Mouse (Mus musculus): Measurements from ENCODE around the gene Slc16a1. TPM values are rescaled to one million over a fixed set of nuclear protein-coding genes. Genes with fewer than 3 reads are reported as not detected.

Slc16a1 gene
- polyA plus RNA-seq, 1 experiment from 2014 or later = 44.0 TPM

DNA sequence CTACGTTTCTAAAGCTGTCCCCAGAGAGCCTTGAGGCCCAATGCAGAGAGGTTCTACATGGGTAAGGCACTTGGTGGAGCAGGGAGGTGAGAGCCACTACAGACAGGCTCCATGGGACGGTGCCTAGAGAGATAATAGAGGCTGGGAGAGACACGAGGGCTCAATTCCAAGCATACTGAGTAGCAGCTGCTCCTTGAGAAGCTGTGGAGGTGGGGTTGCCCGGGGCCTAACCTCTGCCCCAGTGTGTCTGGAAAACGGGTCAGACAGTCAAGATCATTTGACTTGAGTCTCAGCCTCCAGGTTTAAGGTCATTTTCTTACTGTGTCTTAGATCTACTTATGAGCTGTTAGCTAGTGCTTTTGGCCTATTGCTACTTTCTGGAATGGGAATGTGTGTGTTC is 25.4 kb upstream of the Slc16a1 start:
- Histone ChIP-seq H3K4me3 (ENCODE audit: low read length) (no peak overlapping the region), H3K9ac (replicated peaks; ENCODE audit: low read length) (no peak overlapping the region), H3K9me3 (ENCODE audit: low read length) (no peaks in the 10 kb centered on the region), H3K4me1 (ENCODE audit: insufficient read depth, low read length) (no peaks in the 10 kb centered on the region; the same call in 1 of the 2 replicates), H3K36me3 (ENCODE audit: insufficient read depth, low read length) (no peaks in the 10 kb centered on the region), H3K27ac (ENCODE audit: low read length) (no peak overlapping the region), H3K27me3 (ENCODE audit: insufficient read depth, low read length) (no peaks in the 10 kb centered on the region), H3K4me2 (replicated peaks; ENCODE audit: low read depth, low read length) (no peak overlapping the region)
- WGBS = 55% methylated on average over 5 of the region's 5 CpGs
- ATAC-seq (ENCODE audit: low FRiP score, low TSS enrichment) = no peak

DNA sequence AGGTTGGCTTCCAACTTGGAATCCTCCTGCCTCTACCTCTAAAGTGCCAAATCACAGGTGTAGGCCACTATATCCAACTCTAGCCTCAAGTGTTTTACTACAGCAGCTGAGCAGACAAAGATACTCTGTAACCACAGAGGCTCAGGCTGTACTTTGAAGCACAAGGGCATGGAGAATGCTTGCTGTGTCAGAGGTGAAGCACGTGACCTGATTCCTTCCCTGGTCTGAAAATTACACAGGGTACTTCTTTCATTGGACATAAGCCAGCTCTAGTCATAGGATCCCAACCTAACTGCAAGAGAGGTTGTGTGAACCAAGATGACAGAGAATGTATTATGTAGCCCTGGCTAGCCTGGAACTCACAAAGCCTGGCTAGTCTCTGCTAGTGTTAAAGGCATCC is 24.4 kb upstream of the Slc16a1 start:
- WGBS = 83% methylated on average over 1 of the region's 1 CpGs
- no peak for ATAC-seq (ENCODE audit: low FRiP score, low TSS enrichment)

DNA sequence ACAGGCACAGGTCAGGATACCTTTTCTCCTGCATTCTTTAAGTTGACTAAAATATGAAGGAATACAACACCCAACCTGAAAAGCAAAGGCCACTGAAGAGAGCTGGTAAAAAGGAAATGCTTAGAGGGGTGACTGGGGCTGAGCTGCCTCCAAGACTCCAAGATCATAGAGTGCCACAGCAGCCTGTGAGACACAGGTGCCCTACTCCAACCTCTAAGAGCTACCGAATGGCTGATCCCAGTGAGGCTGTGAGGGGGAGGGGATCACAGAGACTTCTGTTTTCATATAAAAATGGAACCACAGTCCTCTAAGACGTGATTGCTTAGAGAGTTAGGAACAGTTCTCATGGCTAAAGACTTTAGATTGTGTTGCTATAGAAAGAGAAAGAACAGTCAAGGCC is 23.3 kb upstream of the Slc16a1 start:
- WGBS = 80% methylated on average over 2 of the region's 2 CpGs
- H3K9me3 ChIP-seq (ENCODE audit: low read length) = no peaks in the 10 kb centered on the region
- no peak overlapping the region for H3K4me3 ChIP-seq (ENCODE audit: low read length)
- no peak overlapping the region for H3K9ac ChIP-seq (replicated peaks; ENCODE audit: low read length)
- H3K4me1 ChIP-seq (ENCODE audit: insufficient read depth, low read length) = no peaks in the 10 kb centered on the region; the same call in 1 of the 2 replicates
- no peak for ATAC-seq (ENCODE audit: low FRiP score, low TSS enrichment)
- H3K27ac ChIP-seq (ENCODE audit: low read length) = no peak overlapping the region
- no peak overlapping the region for H3K4me2 ChIP-seq (replicated peaks; ENCODE audit: low read depth, low read length)
- H3K36me3 ChIP-seq (ENCODE audit: insufficient read depth, low read length) = no peaks in the 10 kb centered on the region
- H3K27me3 ChIP-seq (ENCODE audit: insufficient read depth, low read length) = no peaks in the 10 kb centered on the region

More for the DNA sequence above, 24.4 kb upstream of the Slc16a1 start:
- Histone ChIP-seq H3K27me3 (ENCODE audit: insufficient read depth, low read length) (no peaks in the 10 kb centered on the region), H3K4me2 (replicated peaks; ENCODE audit: low read depth, low read length) (no peak overlapping the region), H3K36me3 (ENCODE audit: insufficient read depth, low read length) (no peaks in the 10 kb centered on the region), H3K9me3 (ENCODE audit: low read length) (no peaks in the 10 kb centered on the region), H3K9ac (replicated peaks; ENCODE audit: low read length) (no peak overlapping the region), H3K27ac (ENCODE audit: low read length) (no peak overlapping the region), H3K4me1 (ENCODE audit: insufficient read depth, low read length) (no peaks in the 10 kb centered on the region; the same call in 1 of the 2 replicates), H3K4me3 (ENCODE audit: low read length) (no peak overlapping the region)

DNA sequence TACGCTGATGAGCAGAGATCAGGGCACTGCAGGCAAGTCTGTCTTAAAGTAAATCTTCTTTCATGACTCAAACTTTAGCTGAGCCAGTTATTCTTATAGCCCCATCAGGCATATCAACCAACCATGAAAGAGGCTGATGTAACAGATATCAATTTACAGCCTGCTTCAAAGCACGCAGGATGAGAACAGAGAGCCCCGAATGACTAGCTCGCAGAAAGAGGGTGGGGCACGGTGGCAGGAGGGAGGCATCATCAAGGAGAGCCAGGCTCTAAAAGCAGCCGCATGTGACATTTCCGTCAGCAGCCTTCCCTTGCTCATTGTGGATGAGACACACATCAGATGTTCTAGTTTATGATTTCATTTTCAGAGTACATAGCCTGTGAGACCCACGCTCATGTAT is 22.3 kb upstream of the Slc16a1 start:
- Histone ChIP-seq H3K36me3 (ENCODE audit: insufficient read depth, low read length) (no peaks in the 10 kb centered on the region), H3K4me2 (replicated peaks; ENCODE audit: low read depth, low read length) (peak overlapping the region; percentile 14), H3K9me3 (ENCODE audit: low read length) (no peaks in the 10 kb centered on the region), H3K4me1 (ENCODE audit: insufficient read depth, low read length) (no peaks in the 10 kb centered on the region; the same call in 1 of the 2 replicates), H3K9ac (replicated peaks; ENCODE audit: low read length) (no peak overlapping the region), H3K4me3 (ENCODE audit: low read length) (no peak overlapping the region), H3K27me3 (ENCODE audit: insufficient read depth, low read length) (no peaks in the 10 kb centered on the region), H3K27ac (ENCODE audit: low read length) (no peak overlapping the region)
- ATAC-seq (ENCODE audit: low FRiP score, low TSS enrichment) = peak; percentile 78
- WGBS = 15% methylated on average over 8 of the region's 8 CpGs

DNA sequence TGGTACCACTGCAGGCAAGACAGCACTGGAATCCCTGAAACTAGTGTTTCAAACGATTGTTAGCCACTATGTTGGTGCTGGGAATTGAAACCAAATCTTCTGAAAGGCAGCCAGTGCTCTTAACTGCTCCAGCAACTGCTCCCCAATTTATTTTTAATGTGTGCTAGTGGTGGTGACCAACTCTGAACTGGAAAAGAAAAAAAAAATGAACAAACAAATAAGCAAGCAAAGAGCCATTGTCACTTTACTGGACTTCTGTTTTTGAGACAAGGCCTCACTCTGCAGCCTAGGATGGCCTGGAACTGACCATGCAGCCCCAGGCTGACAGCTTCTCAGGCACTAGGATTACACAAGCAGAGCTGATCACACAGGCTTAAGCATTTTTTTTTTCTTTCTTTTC is 16.6 kb upstream of the Slc16a1 start:
- Histone ChIP-seq H3K4me1 (ENCODE audit: insufficient read depth, low read length) (no peaks in the 10 kb centered on the region), H3K27ac (ENCODE audit: low read length) (no peak overlapping the region), H3K9me3 (ENCODE audit: low read length) (no peaks in the 10 kb centered on the region), H3K9ac (replicated peaks; ENCODE audit: low read length) (no peak overlapping the region), H3K36me3 (ENCODE audit: insufficient read depth, low read length) (no peaks in the 10 kb centered on the region), H3K4me2 (replicated peaks; ENCODE audit: low read depth, low read length) (no peak overlapping the region), H3K27me3 (ENCODE audit: insufficient read depth, low read length) (no peaks in the 10 kb centered on the region), H3K4me3 (ENCODE audit: low read length) (no peak overlapping the region)
- no peak for ATAC-seq (ENCODE audit: low FRiP score, low TSS enrichment)
- 54% methylated on average over 1 of the region's 1 CpGs for whole genome bisulfite sequencing

DNA sequence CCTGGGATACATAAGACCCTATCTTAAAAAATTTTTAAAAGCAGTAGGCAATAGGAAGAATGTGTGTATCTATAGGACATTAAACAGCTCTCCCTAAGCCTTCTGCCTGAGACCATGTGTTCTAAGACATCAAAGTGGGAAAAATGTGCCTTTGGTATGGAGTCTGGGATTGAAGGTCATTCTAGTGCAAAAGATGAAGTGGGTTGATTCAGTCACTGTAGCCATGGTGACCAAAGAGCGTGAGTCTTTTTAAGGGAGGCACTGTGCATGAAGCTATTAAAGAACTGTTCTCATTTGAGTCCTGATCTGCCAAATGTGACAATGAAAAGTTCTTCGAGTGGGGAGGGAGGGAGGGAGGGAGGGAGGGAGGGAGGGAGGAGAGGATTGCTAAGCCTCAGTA is 8.7 kb upstream of the Slc16a1 start:
- Histone ChIP-seq H3K36me3 (ENCODE audit: insufficient read depth, low read length) (no peaks in the 10 kb centered on the region), H3K9ac (replicated peaks; ENCODE audit: low read length) (no peak overlapping the region), H3K4me1 (ENCODE audit: insufficient read depth, low read length) (no peaks in the 10 kb centered on the region), H3K4me3 (ENCODE audit: low read length) (no peak overlapping the region), H3K9me3 (ENCODE audit: low read length) (no peaks in the 10 kb centered on the region), H3K4me2 (replicated peaks; ENCODE audit: low read depth, low read length) (no peak overlapping the region), H3K27me3 (ENCODE audit: insufficient read depth, low read length) (no peaks in the 10 kb centered on the region), H3K27ac (ENCODE audit: low read length) (no peak overlapping the region)
- WGBS = 64% methylated on average over 2 of the region's 2 CpGs
- no peak for ATAC-seq (ENCODE audit: low FRiP score, low TSS enrichment)

DNA sequence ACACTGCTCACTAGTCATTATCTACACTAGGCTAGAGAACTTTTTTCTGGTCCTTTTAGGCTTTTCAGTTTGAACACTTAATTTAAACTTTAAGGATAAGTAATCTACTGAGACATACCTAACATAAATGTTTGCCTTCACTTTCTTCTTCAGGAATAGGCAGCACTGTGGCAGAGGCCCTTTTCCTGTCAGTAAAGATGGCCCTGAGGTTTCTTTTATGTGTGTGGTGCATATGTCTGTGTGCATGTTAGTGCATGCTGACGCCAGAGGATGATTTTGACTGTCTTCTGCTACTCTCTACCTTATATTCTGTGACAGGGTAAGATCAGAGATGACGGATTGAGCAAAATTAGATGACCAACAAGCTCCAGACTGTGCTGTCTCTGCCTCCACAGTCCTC is 7.5 kb upstream of the Slc16a1 start:
- no peak overlapping the region for H3K4me3 ChIP-seq (ENCODE audit: low read length)
- no peaks in the 10 kb centered on the region for H3K27me3 ChIP-seq (ENCODE audit: insufficient read depth, low read length)
- H3K4me1 ChIP-seq (ENCODE audit: insufficient read depth, low read length) = no peaks in the 10 kb centered on the region
- no peaks in the 10 kb centered on the region for H3K36me3 ChIP-seq (ENCODE audit: insufficient read depth, low read length)
- H3K9me3 ChIP-seq (ENCODE audit: low read length) = no peaks in the 10 kb centered on the region
- 93% methylated on average over 2 of the region's 2 CpGs for WGBS
- H3K4me2 ChIP-seq (replicated peaks; ENCODE audit: low read depth, low read length) = no peak overlapping the region
- ATAC-seq (ENCODE audit: low FRiP score, low TSS enrichment) = no peak
- no peak overlapping the region for H3K9ac ChIP-seq (replicated peaks; ENCODE audit: low read length)
- H3K27ac ChIP-seq (ENCODE audit: low read length) = no peak overlapping the region

DNA sequence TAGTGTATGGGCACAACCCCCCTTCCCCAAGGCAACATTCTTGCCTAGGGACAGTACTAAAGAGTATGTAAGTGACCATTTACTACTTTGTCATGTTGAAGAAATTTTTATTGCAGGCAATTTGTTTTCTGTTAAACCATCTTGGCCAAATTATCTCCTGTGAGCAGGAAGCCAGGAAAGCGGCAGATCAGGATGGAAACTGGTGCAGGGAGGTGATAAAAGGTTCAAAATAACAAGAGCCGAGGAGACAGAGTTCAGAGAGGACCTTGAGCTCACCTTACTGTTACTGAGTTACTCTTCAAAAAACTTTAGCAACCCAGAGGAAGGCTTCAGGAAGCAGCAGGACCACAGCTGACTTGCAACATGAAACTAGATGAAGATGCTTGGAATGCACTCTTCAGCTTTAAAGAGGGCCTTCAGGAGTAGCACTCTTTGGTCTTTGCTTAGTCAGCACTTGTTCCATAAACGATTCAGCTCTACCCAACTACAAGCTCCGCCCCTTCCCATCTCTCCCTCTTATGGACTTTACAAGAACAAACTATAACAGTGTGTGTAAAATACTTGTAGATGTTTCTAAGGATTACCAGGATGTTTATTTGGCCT is 5.8 kb upstream of the Slc16a1 start:
- no peaks in the 10 kb centered on the region for H3K9me3 ChIP-seq (ENCODE audit: low read length)
- 55% methylated on average over 4 of the region's 4 CpGs for WGBS
- H3K27ac ChIP-seq (ENCODE audit: low read length) = no peak overlapping the region
- 0 out of 2 replicates have a peak, but pooled peaks cover 2% of the 10 kb centered on the region for H3K4me1 ChIP-seq (ENCODE audit: insufficient read depth, low read length)
- no peak for ATAC-seq (ENCODE audit: low FRiP score, low TSS enrichment)
- no peak overlapping the region for H3K4me3 ChIP-seq (ENCODE audit: low read length)
- no peaks in the 10 kb centered on the region for H3K36me3 ChIP-seq (ENCODE audit: insufficient read depth, low read length)
- H3K27me3 ChIP-seq (ENCODE audit: insufficient read depth, low read length) = no peaks in the 10 kb centered on the region
- H3K4me2 ChIP-seq (replicated peaks; ENCODE audit: low read depth, low read length) = no peak overlapping the region
- H3K9ac ChIP-seq (replicated peaks; ENCODE audit: low read length) = no peak overlapping the region

DNA sequence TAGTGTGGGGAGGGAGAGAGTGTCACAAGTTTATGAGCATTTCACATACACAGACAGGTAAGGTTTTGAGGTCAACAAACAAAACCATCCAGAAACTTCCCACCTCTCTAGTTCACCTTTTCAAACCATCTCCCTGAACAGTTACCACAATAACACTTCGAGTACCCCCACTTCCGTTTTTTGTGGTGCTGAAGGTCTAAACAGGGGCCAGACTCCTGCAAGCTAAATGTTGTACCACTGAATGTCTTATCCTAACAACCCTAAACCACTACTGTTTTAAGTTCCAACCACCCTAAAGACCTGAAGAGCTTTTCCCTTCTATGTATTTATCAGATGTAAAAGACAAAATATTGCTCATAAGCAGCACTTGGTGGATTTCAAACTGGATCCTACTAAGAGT is 2.0 kb upstream of the Slc16a1 start:
- no peak for ATAC-seq (ENCODE audit: low FRiP score, low TSS enrichment)
- 89% methylated on average over 2 of the region's 2 CpGs for WGBS

DNA sequence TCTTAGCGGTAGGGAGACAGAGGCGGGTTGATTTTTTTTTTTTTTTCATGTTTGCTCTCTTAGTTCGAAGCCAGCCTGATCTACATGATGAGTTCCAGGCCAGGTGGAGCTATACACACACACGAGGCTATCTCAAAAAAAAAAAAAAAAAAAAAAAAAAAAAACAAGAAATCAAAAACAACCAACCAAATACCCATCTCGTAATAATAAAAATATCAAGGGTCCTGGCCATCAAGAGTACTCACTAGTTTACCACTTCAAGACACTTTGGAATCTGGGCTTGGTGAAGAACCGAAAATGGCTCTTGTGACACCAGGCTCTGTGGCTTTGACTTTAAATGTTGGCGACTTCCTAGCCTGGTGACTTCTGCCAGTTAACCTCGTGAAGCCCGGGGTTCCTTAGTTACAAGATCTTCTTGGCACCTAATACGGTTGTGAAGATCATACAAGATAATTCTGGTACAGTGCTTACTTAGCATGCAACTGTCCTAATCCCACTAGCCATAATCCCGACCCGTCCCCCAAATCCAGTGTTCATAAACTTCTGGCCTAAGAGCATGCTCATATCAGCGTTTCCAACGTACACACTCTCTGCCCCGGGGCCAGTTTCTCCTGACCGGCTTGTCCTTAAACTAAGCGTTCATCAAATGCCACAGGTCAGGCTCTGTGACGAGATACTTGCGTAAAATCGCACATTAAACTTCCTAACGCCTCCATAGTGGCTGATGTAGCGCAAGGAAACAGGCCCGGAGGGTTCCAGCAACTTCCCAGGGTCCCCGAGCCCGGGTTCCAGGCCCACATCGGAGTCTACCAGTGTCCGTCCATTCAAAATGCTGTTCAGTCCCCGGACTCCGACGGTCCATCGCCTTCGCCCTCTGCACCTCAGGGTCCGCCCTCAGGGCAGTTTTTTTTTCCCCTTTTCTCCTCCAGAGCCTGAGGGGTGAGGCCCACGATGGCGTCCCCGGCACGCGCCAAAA is 753 bp upstream of the Slc16a1 start:
- WGBS = 14% methylated on average over 38 of the region's 38 CpGs

More for the DNA sequence above, 2.0 kb upstream of the Slc16a1 start:
- Histone ChIP-seq H3K36me3 (ENCODE audit: insufficient read depth, low read length) (no peaks in the 10 kb centered on the region), H3K27ac (ENCODE audit: low read length) (no peak overlapping the region), H3K27me3 (ENCODE audit: insufficient read depth, low read length) (no peaks in the 10 kb centered on the region), H3K9me3 (ENCODE audit: low read length) (no peaks in the 10 kb centered on the region), H3K4me2 (replicated peaks; ENCODE audit: low read depth, low read length) (no peak overlapping the region), H3K4me1 (ENCODE audit: insufficient read depth, low read length) (0 out of 2 replicates have a peak, but pooled peaks cover 7% of the 10 kb centered on the region), H3K9ac (replicated peaks; ENCODE audit: low read length) (no peak overlapping the region), H3K4me3 (ENCODE audit: low read length) (no peak overlapping the region)

More for the DNA sequence above, 753 bp upstream of the Slc16a1 start:
- Histone ChIP-seq H3K4me2 (replicated peaks; ENCODE audit: low read depth, low read length) (peak overlapping the region; percentile 99), H3K9ac (replicated peaks; ENCODE audit: low read length) (peak overlapping the region; percentile 91), H3K36me3 (ENCODE audit: insufficient read depth, low read length) (no peaks in the 10 kb centered on the region), H3K4me1 (ENCODE audit: insufficient read depth, low read length) (0 out of 2 replicates have a peak, but pooled peaks cover 7% of the 10 kb centered on the region), H3K27ac (ENCODE audit: low read length) (peak overlapping the region; percentile 71), H3K4me3 (ENCODE audit: low read length) (peak overlapping the region; percentile 88), H3K27me3 (ENCODE audit: insufficient read depth, low read length) (no peaks in the 10 kb centered on the region), H3K9me3 (ENCODE audit: low read length) (no peaks in the 10 kb centered on the region)
- ATAC-seq (ENCODE audit: low FRiP score, low TSS enrichment) = peak; percentile 5
